Mouse (Mus musculus): ENCODE results near the gene Rasl11a. TPM values are rescaled to one million over a fixed set of nuclear protein-coding genes. Genes with fewer than 3 reads are reported as not detected.

Rasl11a gene
- polyA plus RNA-seq, 1 experiment, result 35.3 TPM

DNA sequence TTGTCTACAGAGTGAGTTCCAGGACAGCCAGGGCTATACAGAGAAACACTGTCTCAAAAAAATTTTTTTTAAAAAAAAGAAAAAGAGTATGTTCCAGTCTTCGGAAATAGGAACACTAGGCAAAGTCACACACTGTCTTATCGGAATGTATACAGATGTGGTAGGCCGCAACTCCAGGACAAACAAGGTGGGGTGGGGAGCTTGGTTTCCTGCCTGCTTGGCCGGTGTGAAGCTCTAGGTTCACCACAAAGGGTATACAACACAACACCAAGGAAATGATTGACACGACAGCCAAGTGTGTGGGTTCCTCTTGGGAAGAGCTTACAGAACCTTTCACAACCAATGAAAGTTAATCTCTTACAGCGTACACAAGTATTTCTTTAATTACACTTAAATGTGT is 37.4 kb downstream of the Rasl11a start:
- no peak for TF ChIP-seq CEBPB (IDR thresholded peaks at IDR 0.05; ENCODE audit: low read depth)
- TF ChIP-seq MYOD1 (IDR thresholded peaks at IDR 0.05; ENCODE audit: control insufficient read depth, insufficient read length, low read depth), result no peak
- no peak for TF ChIP-seq MYOG (IDR thresholded peaks at IDR 0.05; ENCODE audit: control insufficient read depth, extremely low read depth, insufficient read length)
- no peak for TF ChIP-seq MAX (IDR thresholded peaks at IDR 0.05)
- no peak for TF ChIP-seq FOSL1 (IDR thresholded peaks at IDR 0.05; ENCODE audit: insufficient read depth, low read length, poor library complexity, severe bottlenecking)
- no peak for TF ChIP-seq USF1 (IDR thresholded peaks at IDR 0.05; ENCODE audit: low read depth)
- no peak for TF ChIP-seq CTCF (IDR thresholded peaks at IDR 0.05; ENCODE audit: control insufficient read depth, insufficient read depth, insufficient read length)
- Histone ChIP-seq H3K79me3 (ENCODE audit: low read depth) (no peaks in the 10 kb centered on the region), H3K4me3 (ENCODE audit: insufficient read depth, poor library complexity, severe bottlenecking) (no peak overlapping the region), H3K36me3 (ENCODE audit: control insufficient read depth, insufficient read depth) (no peaks in the 10 kb centered on the region), H3K27me3 (ENCODE audit: control insufficient read depth, insufficient read depth, insufficient read length) (no peaks in the 10 kb centered on the region), H3K79me2 (ENCODE audit: control insufficient read depth, insufficient read depth) (no peaks in the 10 kb centered on the region), H3ac (ENCODE audit: control insufficient read depth, insufficient read length, low read depth) (no peak overlapping the region)

DNA sequence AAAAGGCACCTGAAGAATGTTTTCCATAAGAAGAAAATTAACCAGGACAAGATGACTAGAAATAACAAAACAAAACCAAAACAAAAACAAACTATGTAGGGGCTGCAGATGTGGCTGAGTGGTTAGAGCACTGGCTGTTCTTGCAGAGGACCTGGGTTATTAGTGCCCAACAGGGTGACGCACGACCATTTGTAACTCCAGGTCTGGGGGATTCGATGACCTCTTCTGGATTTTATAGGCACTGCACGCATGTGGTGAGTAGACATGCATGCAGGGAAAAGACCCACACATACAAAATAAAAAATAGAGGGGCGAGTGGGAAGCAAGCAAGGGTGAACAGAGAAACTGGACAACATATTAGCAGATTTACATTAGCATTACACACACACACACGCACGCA is 38.2 kb downstream of the Rasl11a start:
- Histone ChIP-seq H3ac (ENCODE audit: control insufficient read depth, insufficient read length, low read depth) (no peak overlapping the region), H3K79me3 (ENCODE audit: low read depth) (no peaks in the 10 kb centered on the region), H3K36me3 (ENCODE audit: control insufficient read depth, insufficient read depth) (no peaks in the 10 kb centered on the region), H3K4me3 (ENCODE audit: insufficient read depth, poor library complexity, severe bottlenecking) (no peak overlapping the region), H3K27me3 (ENCODE audit: control insufficient read depth, insufficient read depth, insufficient read length) (no peaks in the 10 kb centered on the region), H3K79me2 (ENCODE audit: control insufficient read depth, insufficient read depth) (no peaks in the 10 kb centered on the region)
- TF ChIP-seq MYOD1 (IDR thresholded peaks at IDR 0.05; ENCODE audit: control insufficient read depth, insufficient read length, low read depth) (no peak), MAX (IDR thresholded peaks at IDR 0.05) (no peak), FOSL1 (IDR thresholded peaks at IDR 0.05; ENCODE audit: insufficient read depth, low read length, poor library complexity, severe bottlenecking) (no peak), CTCF (IDR thresholded peaks at IDR 0.05; ENCODE audit: control insufficient read depth, insufficient read depth, insufficient read length) (no peak), USF1 (IDR thresholded peaks at IDR 0.05; ENCODE audit: low read depth) (no peak), MYOG (IDR thresholded peaks at IDR 0.05; ENCODE audit: control insufficient read depth, extremely low read depth, insufficient read length) (no peak), CEBPB (IDR thresholded peaks at IDR 0.05; ENCODE audit: low read depth) (no peak)

DNA sequence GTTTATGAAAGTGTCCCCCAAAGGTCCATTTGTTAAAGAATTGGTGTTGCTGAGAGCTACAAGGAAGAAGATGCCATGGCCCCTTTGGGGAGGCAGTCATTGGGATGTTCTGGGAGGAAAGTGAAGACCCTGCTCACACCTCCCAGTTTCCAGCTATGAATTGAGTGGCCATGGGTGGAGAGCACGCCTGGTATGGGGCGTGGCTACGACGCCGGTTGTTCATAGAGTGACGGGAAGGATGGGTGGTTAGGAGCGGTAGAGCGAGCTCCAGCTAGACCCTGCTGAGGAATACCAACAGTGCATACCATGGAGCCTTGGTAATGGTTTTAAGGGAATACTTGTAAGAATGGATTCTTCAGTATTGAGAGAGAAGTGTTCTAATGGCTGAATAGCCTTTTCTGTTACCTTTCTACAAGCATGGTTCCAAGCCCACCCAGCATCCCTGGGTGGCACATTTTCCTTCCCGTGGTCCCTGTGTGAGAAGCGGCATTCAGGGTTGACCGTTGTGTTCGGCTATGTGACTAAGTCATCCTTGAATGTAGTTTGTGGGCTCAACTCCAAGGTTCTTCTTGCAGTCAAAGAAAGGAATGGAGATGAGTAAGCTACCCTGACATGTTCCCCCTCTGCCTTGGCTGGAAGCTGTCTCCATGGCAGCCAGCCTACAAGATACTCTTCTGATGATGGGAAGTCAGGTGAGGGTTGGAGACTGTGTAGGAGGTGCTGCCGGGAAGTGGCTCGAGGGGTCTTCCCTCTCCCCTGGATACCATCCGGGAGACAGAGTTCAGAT is 38.8 kb downstream of the Rasl11a start:
- Histone ChIP-seq H3K36me3 (ENCODE audit: control insufficient read depth, insufficient read depth) (no peaks in the 10 kb centered on the region), H3K79me2 (ENCODE audit: control insufficient read depth, insufficient read depth) (no peaks in the 10 kb centered on the region), H3K4me3 (ENCODE audit: insufficient read depth, poor library complexity, severe bottlenecking) (no peak overlapping the region), H3K79me3 (ENCODE audit: low read depth) (no peaks in the 10 kb centered on the region), H3ac (ENCODE audit: control insufficient read depth, insufficient read length, low read depth) (no peak overlapping the region), H3K27me3 (ENCODE audit: control insufficient read depth, insufficient read depth, insufficient read length) (no peaks in the 10 kb centered on the region)
- no peak for TF ChIP-seq MYOD1 (IDR thresholded peaks at IDR 0.05; ENCODE audit: control insufficient read depth, insufficient read length, low read depth)
- no peak for TF ChIP-seq CEBPB (IDR thresholded peaks at IDR 0.05; ENCODE audit: low read depth)
- TF ChIP-seq USF1 (IDR thresholded peaks at IDR 0.05; ENCODE audit: low read depth), result no peak
- TF ChIP-seq MAX (IDR thresholded peaks at IDR 0.05), result no peak
- no peak for TF ChIP-seq CTCF (IDR thresholded peaks at IDR 0.05; ENCODE audit: control insufficient read depth, insufficient read depth, insufficient read length)
- no peak for TF ChIP-seq MYOG (IDR thresholded peaks at IDR 0.05; ENCODE audit: control insufficient read depth, extremely low read depth, insufficient read length)
- no peak for TF ChIP-seq FOSL1 (IDR thresholded peaks at IDR 0.05; ENCODE audit: insufficient read depth, low read length, poor library complexity, severe bottlenecking)

DNA sequence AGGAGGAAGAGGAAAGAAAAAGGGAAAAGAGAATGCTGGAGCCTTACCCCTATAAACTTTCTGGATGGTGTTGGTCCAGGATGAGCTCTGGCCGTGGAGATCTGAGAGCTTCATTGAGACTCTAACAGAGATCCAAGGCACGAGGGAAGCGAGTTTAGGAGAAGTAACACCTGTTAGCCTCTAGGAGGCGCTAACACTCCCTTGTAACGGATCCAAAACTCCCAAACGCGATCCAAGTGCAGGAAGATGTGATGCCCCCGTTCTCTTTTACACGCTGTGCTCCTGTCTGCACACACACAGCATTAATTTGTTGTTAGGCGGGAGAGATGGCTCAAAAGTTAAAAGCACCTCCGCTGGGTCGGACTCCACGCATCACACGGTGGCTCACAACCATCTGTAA is 46.3 kb downstream of the Rasl11a start:
- no peaks in the 10 kb centered on the region for H3K79me3 ChIP-seq (ENCODE audit: low read depth)
- no peaks in the 10 kb centered on the region for H3K79me2 ChIP-seq (ENCODE audit: control insufficient read depth, insufficient read depth)
- no peak overlapping the region for H3K4me3 ChIP-seq (ENCODE audit: insufficient read depth, poor library complexity, severe bottlenecking)
- TF ChIP-seq MYOD1 (IDR thresholded peaks at IDR 0.05; ENCODE audit: control insufficient read depth, insufficient read length, low read depth) (no peak), MYOG (IDR thresholded peaks at IDR 0.05; ENCODE audit: control insufficient read depth, extremely low read depth, insufficient read length) (no peak), MAX (IDR thresholded peaks at IDR 0.05) (no peak), FOSL1 (IDR thresholded peaks at IDR 0.05; ENCODE audit: insufficient read depth, low read length, poor library complexity, severe bottlenecking) (no peak), CTCF (IDR thresholded peaks at IDR 0.05; ENCODE audit: control insufficient read depth, insufficient read depth, insufficient read length) (no peak), CEBPB (IDR thresholded peaks at IDR 0.05; ENCODE audit: low read depth) (no peak), USF1 (IDR thresholded peaks at IDR 0.05; ENCODE audit: low read depth) (no peak)
- H3K36me3 ChIP-seq (ENCODE audit: control insufficient read depth, insufficient read depth), result no peaks in the 10 kb centered on the region
- no peaks in the 10 kb centered on the region for H3K27me3 ChIP-seq (ENCODE audit: control insufficient read depth, insufficient read depth, insufficient read length)
- no peak overlapping the region for H3ac ChIP-seq (ENCODE audit: control insufficient read depth, insufficient read length, low read depth)

DNA sequence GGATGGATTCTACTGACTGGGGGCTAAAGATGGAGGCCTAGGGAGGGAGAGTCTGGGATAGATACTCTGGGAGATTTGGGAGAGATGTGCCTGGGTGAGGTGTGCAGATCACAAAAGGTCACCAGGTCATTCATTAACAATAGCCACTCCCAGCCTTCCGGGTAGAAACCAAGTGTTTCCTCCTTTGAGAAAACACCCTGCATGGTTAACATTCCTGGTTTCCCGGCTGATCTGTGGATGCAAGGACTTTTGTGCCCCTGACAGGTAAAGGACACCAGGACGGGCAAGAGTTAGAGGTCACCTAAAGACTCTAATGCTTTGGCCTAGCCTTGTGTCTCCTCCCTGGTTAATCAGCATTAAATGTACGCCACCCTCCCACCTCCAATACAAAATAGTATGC is 48.0 kb downstream of the Rasl11a start:
- H3K79me2 ChIP-seq (ENCODE audit: control insufficient read depth, insufficient read depth), result no peaks in the 10 kb centered on the region
- H3K79me3 ChIP-seq (ENCODE audit: low read depth), result no peaks in the 10 kb centered on the region
- no peak overlapping the region for H3ac ChIP-seq (ENCODE audit: control insufficient read depth, insufficient read length, low read depth)
- no peak overlapping the region for H3K4me3 ChIP-seq (ENCODE audit: insufficient read depth, poor library complexity, severe bottlenecking)
- H3K27me3 ChIP-seq (ENCODE audit: control insufficient read depth, insufficient read depth, insufficient read length), result no peaks in the 10 kb centered on the region
- no peak for TF ChIP-seq CEBPB (IDR thresholded peaks at IDR 0.05; ENCODE audit: low read depth)
- TF ChIP-seq CTCF (IDR thresholded peaks at IDR 0.05; ENCODE audit: control insufficient read depth, insufficient read depth, insufficient read length), result no peak
- TF ChIP-seq USF1 (IDR thresholded peaks at IDR 0.05; ENCODE audit: low read depth), result no peak
- TF ChIP-seq MYOG (IDR thresholded peaks at IDR 0.05; ENCODE audit: control insufficient read depth, extremely low read depth, insufficient read length), result no peak
- TF ChIP-seq MAX (IDR thresholded peaks at IDR 0.05), result no peak
- TF ChIP-seq FOSL1 (IDR thresholded peaks at IDR 0.05; ENCODE audit: insufficient read depth, low read length, poor library complexity, severe bottlenecking), result no peak
- TF ChIP-seq MYOD1 (IDR thresholded peaks at IDR 0.05; ENCODE audit: control insufficient read depth, insufficient read length, low read depth), result no peak
- H3K36me3 ChIP-seq (ENCODE audit: control insufficient read depth, insufficient read depth), result no peaks in the 10 kb centered on the region

Measured in C2C12 (cell line).